Mouse (Mus musculus): Measurements from ENCODE around the gene Papola.
"Not testable (repeated sequence)": the region's sequence is repeated elsewhere in the genome, so short reads cannot be mapped to it uniquely, and the experiment has no call there.

The Papola gene

GRCm38 (mm10) chr12:105805790-105806189 lies 21.3 kb downstream of the Papola start:
- DNase-seq (ENCODE audit: low read depth, low spot score), result no peak

GRCm38 (mm10) chr12:105806205-105806604 lies 21.7 kb downstream of the Papola start:
- no peak for DNase-seq (ENCODE audit: low read depth, low spot score)

- DNase-seq (ENCODE audit: low read depth, low spot score), result no peak
Measured at GRCm38 (mm10) chr12:105807416-105807815, 22.9 kb downstream of the Papola start.

GRCm38 (mm10) chr12:105808945-105809344 lies 24.5 kb downstream of the Papola start:
- no peak for DNase-seq (ENCODE audit: low read depth, low spot score)

GRCm38 (mm10) chr12:105810608-105811007 lies 26.1 kb downstream of the Papola start:
- DNase-seq (ENCODE audit: low read depth, low spot score), result no peak

- no peak for DNase-seq (ENCODE audit: low read depth, low spot score)
Measured at GRCm38 (mm10) chr12:105813957-105814356, 29.5 kb downstream of the Papola start.

- no peak for DNase-seq (ENCODE audit: low read depth, low spot score)
Measured at GRCm38 (mm10) chr12:105823472-105823871, 39.0 kb downstream of the Papola start.

GRCm38 (mm10) chr12:105824743-105825142 lies 40.2 kb downstream of the Papola start:
- DNase-seq (ENCODE audit: low read depth, low spot score), result peak; percentile 29

- DNase-seq (ENCODE audit: low read depth, low spot score), result no peak
Measured at GRCm38 (mm10) chr12:105825266-105825665, 40.8 kb downstream of the Papola start.

- no peak for DNase-seq (ENCODE audit: low read depth, low spot score)
Measured at GRCm38 (mm10) chr12:105832541-105832940, 48.0 kb downstream of the Papola start.

- no peak for DNase-seq (ENCODE audit: low read depth, low spot score)
Measured at GRCm38 (mm10) chr12:105834926-105835325, 50.4 kb downstream of the Papola start.

- no peak for DNase-seq (ENCODE audit: low read depth, low spot score)
Measured at GRCm38 (mm10) chr12:105835571-105835970, 51.1 kb downstream of the Papola start.

GRCm38 (mm10) chr12:105836196-105836595 lies 51.7 kb downstream of the Papola start:
- DNase-seq (ENCODE audit: low read depth, low spot score), result no peak

GRCm38 (mm10) chr12:105839096-105839495 lies 54.6 kb downstream of the Papola start:
- DNase-seq (ENCODE audit: low read depth, low spot score), result no peak

- DNase-seq (ENCODE audit: low read depth, low spot score), result not testable (repeated sequence)
Measured at GRCm38 (mm10) chr12:105840545-105840944, 56.1 kb downstream of the Papola start.

GRCm38 (mm10) chr12:105843243-105844005 lies 58.9 kb downstream of the Papola start:
- DNase-seq (ENCODE audit: low read depth, low spot score), result no peak

- no peak for DNase-seq (ENCODE audit: low read depth, low spot score)
Measured at GRCm38 (mm10) chr12:105844406-105844805, 59.9 kb downstream of the Papola start.

GRCm38 (mm10) chr12:105849102-105849501 lies 64.6 kb downstream of the Papola start:
- no peak for DNase-seq (ENCODE audit: low read depth, low spot score)

- no peak for DNase-seq (ENCODE audit: low read depth, low spot score)
Measured at GRCm38 (mm10) chr12:105850675-105851074, 66.2 kb downstream of the Papola start.

- no peak for DNase-seq (ENCODE audit: low read depth, low spot score)
Measured at GRCm38 (mm10) chr12:105852798-105853197, 68.3 kb downstream of the Papola start.

- no peak for DNase-seq (ENCODE audit: low read depth, low spot score)
Measured at GRCm38 (mm10) chr12:105854639-105855038, 70.1 kb downstream of the Papola start.

- DNase-seq (ENCODE audit: low read depth, low spot score), result no peak
Measured at GRCm38 (mm10) chr12:105857902-105858640, 73.6 kb downstream of the Papola start.

- no peak for DNase-seq (ENCODE audit: low read depth, low spot score)
Measured at GRCm38 (mm10) chr12:105862072-105862471, 77.6 kb downstream of the Papola start.
